Mouse (Mus musculus) gastrocnemius, postnatal 36 days (tissue): ENCODE data around the gene Mmp2. TPM values are rescaled to one million over a fixed set of nuclear protein-coding genes. Genes with fewer than 3 reads are reported as not detected.

Experiments
- DNase-seq, 2 experiments: peaks; one replicate each; pipeline ENCODE4 v3.0.0; 2022
- intact Hi-C: fragments of 180-260 bp; cut with DNase I; formaldehyde crosslinking; loops from one replicate; pipeline ENCODE4 v1.15.1; 2025
- total RNA-seq, 2 experiments: library from RNA; stranded (reverse); gene quantifications; 2 replicates each; pipeline ENCODE4 v1.2.3; 2021

Gene Mmp2
- total RNA-seq, 2 experiments from 2014 or later = 59.7 to 60.9 TPM

GRCm38 (mm10) chr8:92834786-92835500, 7.9 kb downstream of the Mmp2 start:
- peak; percentile 41 to 47 for DNase-seq
- intact Hi-C loops = no loop called here

GRCm38 (mm10) chr8:92835901-92836300, 8.8 kb downstream of the Mmp2 start:
- no peak for DNase-seq
- intact Hi-C loops = no loop called here

- intact Hi-C loops = no loop called here
- no peak for DNase-seq
Observed at GRCm38 (mm10) chr8:92838616-92839015, 11.5 kb downstream of the Mmp2 start.

GRCm38 (mm10) chr8:92839161-92839560, 12.1 kb downstream of the Mmp2 start:
- DNase-seq = no peak
- intact Hi-C loops = no loop called here

GRCm38 (mm10) chr8:92839876-92840275, 12.8 kb downstream of the Mmp2 start:
- peak in 1 of 2 experiments; percentile 67 for DNase-seq
- intact Hi-C loops = no loop called here

- intact Hi-C loops = no loop called here
- DNase-seq = no peak
Observed at GRCm38 (mm10) chr8:92846684-92847083, 19.6 kb downstream of the Mmp2 start.

- no peak for DNase-seq
- intact Hi-C loops = no loop called here
Observed at GRCm38 (mm10) chr8:92847299-92847698, 20.2 kb downstream of the Mmp2 start.

GRCm38 (mm10) chr8:92849261-92849660, 22.2 kb downstream of the Mmp2 start:
- intact Hi-C loops = no loop called here
- DNase-seq = no peak

GRCm38 (mm10) chr8:92850239-92850638, 23.1 kb downstream of the Mmp2 start:
- intact Hi-C loops = loop anchor here (1.0 kb wide), 1 partner anchor 26 kb away; no protein-coding TSS in a partner anchor
- DNase-seq = peak; percentile 94

- intact Hi-C loops = no loop called here
- no peak for DNase-seq
Observed at GRCm38 (mm10) chr8:92851381-92851780, 24.3 kb downstream of the Mmp2 start.

GRCm38 (mm10) chr8:92853188-92853983, 26.3 kb downstream of the Mmp2 start:
- no peak for DNase-seq
- intact Hi-C loops = no loop called here

- intact Hi-C loops = no loop called here
- DNase-seq = no peak
Observed at GRCm38 (mm10) chr8:92854673-92855072, 27.6 kb downstream of the Mmp2 start.

- peak in 1 of 2 experiments; percentile 32 for DNase-seq
- intact Hi-C loops = no loop called here
Observed at GRCm38 (mm10) chr8:92855171-92855894, 28.2 kb downstream of the Mmp2 start, which contains the start of gene Lpcat2. TSS of gene Lpcat2 (plus strand) at chr8:92855339.

- intact Hi-C loops = no loop called here
- no peak for DNase-seq
Observed at GRCm38 (mm10) chr8:92856273-92856986, 29.3 kb downstream of the Mmp2 start.

- intact Hi-C loops = no loop called here
Observed at GRCm38 (mm10) chr8:92858475-92859182, 31.5 kb downstream of the Mmp2 start.

GRCm38 (mm10) chr8:92861977-92862376, 34.9 kb downstream of the Mmp2 start:
- intact Hi-C loops = no loop called here
- no peak for DNase-seq

More at GRCm38 (mm10) chr8:92858475-92859182, 31.5 kb downstream of the Mmp2 start:
- DNase-seq = no peak

- intact Hi-C loops = no loop called here
- DNase-seq = no peak
Observed at GRCm38 (mm10) chr8:92870281-92870680, 43.2 kb downstream of the Mmp2 start.

- DNase-seq = no peak
- intact Hi-C loops = no loop called here
Observed at GRCm38 (mm10) chr8:92872063-92872759, 45.1 kb downstream of the Mmp2 start.

GRCm38 (mm10) chr8:92875795-92876194, 48.7 kb downstream of the Mmp2 start:
- intact Hi-C loops = no loop called here
- DNase-seq = no peak
